Mouse (Mus musculus): ENCODE measurements at regions not wholly inside any gene's neighbourhood (a gene's known extent, or its start where the extent isn't known, plus 50 kb on each side); places are given as distances from the start of the nearest gene placed in this dataset.
A peak's percentile ranks its signal among the peaks of the same experiment; 100 is the strongest.

- no peak for ATAC-seq (ENCODE audit: insufficient read depth, low FRiP score, low read depth)
- Histone ChIP-seq H3K27me3 (replicated peaks) (no peaks in the 10 kb centered on the region), H3K4me2 (no peak overlapping the region), H3K4me1 (peaks cover 6% of the 10 kb centered on the region; the same call in 1 of the 2 replicates), H3K9me3 (no peaks in the 10 kb centered on the region), H3K9ac (no peak overlapping the region), H3K27ac (no peak overlapping the region; the same call in 1 of the 2 replicates), H3K4me3 (replicated peaks) (no peak overlapping the region), H3K36me3 (no peaks in the 10 kb centered on the region)
- WGBS, result 36% methylated on average over 8 of the region's 8 CpGs
Observed at GRCm38 (mm10) chr15:97596514-97597081, 109.0 kb downstream of the Rpap3 start.

DNA sequence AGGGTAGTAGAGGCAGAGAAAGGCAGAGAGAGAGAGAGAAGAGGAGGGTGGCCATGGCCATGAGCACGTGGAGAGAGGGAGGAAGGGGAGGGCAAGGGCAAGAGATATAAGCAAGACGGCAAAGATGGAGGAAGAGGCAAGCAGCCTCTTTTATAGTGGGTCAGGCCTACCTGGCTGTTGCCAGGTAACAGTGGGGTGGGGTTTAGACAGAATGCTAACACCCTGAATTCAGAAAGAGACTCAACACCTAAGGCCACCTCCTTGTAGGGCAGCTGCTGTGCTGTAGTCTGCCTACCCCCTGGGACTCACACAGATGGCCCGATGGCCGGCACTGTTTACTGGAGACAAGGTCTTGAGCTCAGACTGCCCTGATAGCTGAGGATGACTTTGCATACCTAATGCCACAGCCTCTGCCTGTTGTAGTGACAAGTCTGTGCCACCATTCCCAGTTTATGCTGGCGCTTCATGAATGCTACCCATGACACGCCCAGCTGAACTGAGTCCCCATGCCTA, 110.3 kb downstream of the Rpap3 start:
- Histone ChIP-seq H3K27ac (no peak overlapping the region), H3K4me2 (no peak overlapping the region), H3K27me3 (replicated peaks) (no peaks in the 10 kb centered on the region), H3K9ac (no peak overlapping the region), H3K9me3 (no peaks in the 10 kb centered on the region), H3K4me1 (peaks cover 6% of the 10 kb centered on the region; the same call in 1 of the 2 replicates), H3K4me3 (replicated peaks) (no peak overlapping the region), H3K36me3 (no peaks in the 10 kb centered on the region)
- ATAC-seq (ENCODE audit: insufficient read depth, low FRiP score, low read depth), result no peak
- WGBS, result 60% methylated on average over 6 of the region's 6 CpGs

GRCm38 (mm10) chr15:97593781-97594600, 111.6 kb downstream of the Rpap3 start:
- Histone ChIP-seq H3K36me3 (no peaks in the 10 kb centered on the region), H3K27ac (no peak overlapping the region), H3K4me2 (no peak overlapping the region), H3K4me1 (peaks cover 6% of the 10 kb centered on the region; the same call in 1 of the 2 replicates), H3K9ac (no peak overlapping the region), H3K4me3 (replicated peaks) (no peak overlapping the region), H3K9me3 (no peaks in the 10 kb centered on the region), H3K27me3 (replicated peaks) (no peaks in the 10 kb centered on the region)
- WGBS, result 55% methylated on average over 11 of the region's 11 CpGs
- ATAC-seq (ENCODE audit: insufficient read depth, low FRiP score, low read depth), result no peak

DNA sequence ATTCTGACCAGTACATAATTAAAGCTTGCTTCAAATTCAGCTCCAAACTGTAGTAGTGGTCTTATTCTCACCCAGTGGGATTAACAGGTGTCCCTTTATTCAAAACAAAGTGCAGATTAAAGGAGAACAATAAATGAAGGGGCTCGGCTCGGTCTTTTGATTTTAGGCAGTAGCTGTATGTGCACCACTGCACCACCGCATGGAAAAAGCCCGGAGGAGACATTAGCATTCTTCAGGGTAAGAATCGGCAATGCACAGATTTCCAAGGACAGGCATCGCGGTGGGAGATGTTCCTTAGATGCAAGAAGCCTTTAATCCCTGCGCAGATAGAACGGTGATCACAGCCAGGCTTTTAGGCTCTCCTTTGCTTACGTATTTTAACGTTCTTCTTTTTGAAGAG, 112.8 kb downstream of the Rpap3 start:
- Histone ChIP-seq H3K36me3 (no peaks in the 10 kb centered on the region), H3K27ac (no peak overlapping the region), H3K9ac (no peak overlapping the region), H3K4me2 (no peak overlapping the region), H3K27me3 (replicated peaks) (no peaks in the 10 kb centered on the region), H3K4me3 (replicated peaks) (no peak overlapping the region), H3K9me3 (no peaks in the 10 kb centered on the region), H3K4me1 (peaks cover 3% of the 10 kb centered on the region; the same call in 1 of the 2 replicates)
- WGBS, result 90% methylated on average over 11 of the region's 11 CpGs
- ATAC-seq (ENCODE audit: insufficient read depth, low FRiP score, low read depth), result no peak

GRCm38 (mm10) chr15:97591406-97591805, 114.2 kb downstream of the Rpap3 start:
- WGBS, result 58% methylated on average over 4 of the region's 4 CpGs
- Histone ChIP-seq H3K4me1 (no peaks in the 10 kb centered on the region; the same call in 1 of the 2 replicates), H3K27ac (0 out of 2 replicates have a peak overlapping the region, but pooled peaks have one; percentile 6), H3K4me2 (no peak overlapping the region), H3K9ac (no peak overlapping the region), H3K27me3 (replicated peaks) (no peaks in the 10 kb centered on the region), H3K9me3 (no peaks in the 10 kb centered on the region), H3K36me3 (no peaks in the 10 kb centered on the region), H3K4me3 (replicated peaks) (no peak overlapping the region)
- ATAC-seq (ENCODE audit: insufficient read depth, low FRiP score, low read depth), result no peak

- 46% methylated on average over 7 of the region's 7 CpGs for WGBS
- Histone ChIP-seq H3K27ac (no peak overlapping the region), H3K4me2 (no peak overlapping the region), H3K9me3 (no peaks in the 10 kb centered on the region), H3K36me3 (no peaks in the 10 kb centered on the region), H3K27me3 (replicated peaks) (no peaks in the 10 kb centered on the region), H3K9ac (no peak overlapping the region), H3K4me3 (replicated peaks) (no peak overlapping the region), H3K4me1 (no peaks in the 10 kb centered on the region)
- peak; percentile 50; the same call in 1 of the 2 replicates for ATAC-seq (ENCODE audit: insufficient read depth, low FRiP score, low read depth)
Observed at GRCm38 (mm10) chr15:97590732-97591292, 114.8 kb downstream of the Rpap3 start.

GRCm38 (mm10) chr15:97587571-97588205, 117.9 kb downstream of the Rpap3 start:
- WGBS, result 72% methylated on average over 5 of the region's 5 CpGs
- no peaks in the 10 kb centered on the region for H3K9me3 ChIP-seq
- H3K27ac ChIP-seq, result no peak overlapping the region
- no peak for ATAC-seq (ENCODE audit: insufficient read depth, low FRiP score, low read depth)
- H3K27me3 ChIP-seq (replicated peaks), result no peaks in the 10 kb centered on the region
- no peaks in the 10 kb centered on the region for H3K4me1 ChIP-seq
- H3K9ac ChIP-seq, result no peak overlapping the region
- no peak overlapping the region for H3K4me2 ChIP-seq
- no peak overlapping the region for H3K4me3 ChIP-seq (replicated peaks)
- no peaks in the 10 kb centered on the region for H3K36me3 ChIP-seq

DNA sequence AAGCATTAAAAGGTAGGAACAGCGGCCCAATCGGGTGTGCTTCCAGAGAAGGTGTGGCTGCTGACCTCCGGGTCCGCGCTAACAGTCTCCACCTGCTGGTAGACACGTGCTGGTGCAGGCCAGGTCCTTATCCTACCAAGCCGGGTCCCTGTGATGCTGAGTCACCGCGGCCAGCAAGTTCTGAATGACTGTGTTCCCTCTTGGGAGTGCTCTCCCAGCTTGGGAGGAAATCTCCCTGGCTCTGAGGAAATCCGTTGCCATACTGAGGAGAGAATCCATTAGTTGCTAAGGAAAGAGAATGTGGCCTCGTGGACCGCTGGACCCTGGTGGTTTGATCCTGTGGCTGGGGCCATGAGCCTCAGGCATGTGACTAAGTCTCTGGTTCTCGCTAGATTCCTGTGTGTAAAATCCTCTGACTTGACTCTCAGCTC, 123.9 kb downstream of the Rpap3 start:
- Histone ChIP-seq H3K27ac (no peak overlapping the region), H3K9me3 (no peaks in the 10 kb centered on the region), H3K4me3 (replicated peaks) (no peak overlapping the region), H3K36me3 (no peaks in the 10 kb centered on the region), H3K4me1 (no peaks in the 10 kb centered on the region), H3K9ac (no peak overlapping the region), H3K27me3 (replicated peaks) (no peaks in the 10 kb centered on the region), H3K4me2 (no peak overlapping the region)
- 27% methylated on average over 13 of the region's 13 CpGs for WGBS
- peak; percentile 70 for ATAC-seq (ENCODE audit: insufficient read depth, low FRiP score, low read depth)

DNA sequence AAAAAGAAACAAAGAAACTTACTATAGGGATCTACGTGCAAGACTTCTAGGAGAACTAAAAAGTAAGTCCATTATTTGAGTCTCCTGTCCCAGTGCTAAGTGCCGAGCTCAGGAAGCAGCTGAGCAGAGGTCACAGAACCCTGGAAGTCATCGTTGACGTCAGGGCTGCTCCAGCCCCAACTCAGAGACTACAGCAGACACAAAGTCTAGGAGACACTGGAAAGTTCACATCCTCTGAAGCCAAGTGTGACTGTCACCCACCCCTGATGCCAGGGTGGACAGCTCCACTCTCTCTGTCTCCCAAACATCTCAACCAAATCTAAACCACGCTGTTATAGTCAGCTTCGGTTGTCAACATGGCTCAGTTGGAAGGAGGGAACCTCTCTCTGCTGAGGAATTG, 124.9 kb downstream of the Rpap3 start:
- Histone ChIP-seq H3K9me3 (no peaks in the 10 kb centered on the region), H3K4me1 (no peaks in the 10 kb centered on the region), H3K27ac (no peak overlapping the region), H3K4me3 (replicated peaks) (no peak overlapping the region), H3K36me3 (no peaks in the 10 kb centered on the region), H3K27me3 (replicated peaks) (no peaks in the 10 kb centered on the region), H3K4me2 (no peak overlapping the region), H3K9ac (no peak overlapping the region)
- no peak for ATAC-seq (ENCODE audit: insufficient read depth, low FRiP score, low read depth)
- whole genome bisulfite sequencing, result 59% methylated on average over 6 of the region's 6 CpGs

GRCm38 (mm10) chr15:97578046-97578445, 127.6 kb downstream of the Rpap3 start:
- H3K36me3 ChIP-seq, result no peaks in the 10 kb centered on the region
- H3K4me1 ChIP-seq, result peaks cover under 1% of the 10 kb centered on the region; the same call in 1 of the 2 replicates
- ATAC-seq (ENCODE audit: insufficient read depth, low FRiP score, low read depth), result no peak
- H3K27ac ChIP-seq, result no peak overlapping the region
- no peak overlapping the region for H3K9ac ChIP-seq
- 70% methylated on average over 3 of the region's 3 CpGs for WGBS
- no peak overlapping the region for H3K4me3 ChIP-seq (replicated peaks)
- H3K9me3 ChIP-seq, result no peaks in the 10 kb centered on the region
- no peaks in the 10 kb centered on the region for H3K27me3 ChIP-seq (replicated peaks)
- no peak overlapping the region for H3K4me2 ChIP-seq

DNA sequence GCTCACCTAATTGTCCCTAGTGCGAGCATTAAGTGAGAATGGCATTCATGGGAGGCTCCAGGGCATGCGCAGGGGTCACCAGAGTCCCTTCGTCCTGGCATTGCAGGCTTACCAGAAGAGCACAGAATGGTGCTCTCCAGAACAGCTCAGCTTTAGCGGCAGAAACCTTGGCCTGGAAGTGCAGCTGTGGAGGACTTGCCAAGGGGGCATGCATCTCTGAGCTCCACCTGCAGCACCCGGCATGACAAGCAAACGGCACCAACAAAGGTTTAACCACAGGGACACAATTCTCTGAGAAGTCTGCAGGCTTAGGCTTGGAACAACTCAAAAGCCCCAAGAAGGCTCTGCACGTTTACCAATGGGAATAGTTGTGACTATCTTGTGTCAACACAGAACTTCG, 128.4 kb downstream of the Rpap3 start:
- no peak overlapping the region for H3K9ac ChIP-seq
- ATAC-seq (ENCODE audit: insufficient read depth, low FRiP score, low read depth), result no peak
- no peaks in the 10 kb centered on the region for H3K36me3 ChIP-seq
- no peak overlapping the region for H3K4me2 ChIP-seq
- peaks cover 5% of the 10 kb centered on the region; the same call in 1 of the 2 replicates for H3K4me1 ChIP-seq
- no peak overlapping the region for H3K4me3 ChIP-seq (replicated peaks)
- 53% methylated on average over 8 of the region's 8 CpGs for WGBS
- no peaks in the 10 kb centered on the region for H3K27me3 ChIP-seq (replicated peaks)
- H3K9me3 ChIP-seq, result no peaks in the 10 kb centered on the region
- H3K27ac ChIP-seq, result no peak overlapping the region
